Comparison of ENCODE assay signal across 8 mouse cellular contexts in genomic region chr12:40037226-40037813, GRCm38 (mm10). TPM values are rescaled to one million over a fixed set of nuclear protein-coding genes. Genes with fewer than 3 reads are reported as not detected.
DNase-seq lines count a peak whose midpoint lies in the region; ATAC-seq lines count a peak whose summit lies in the region.

No protein-coding gene starts in this region.

- H3K9ac ChIP-seq in hindbrain, embryonic 11.5 days (ENCODE audit: low read depth, low read length): peak overlapping the region; percentile 74

- H3K36me3 ChIP-seq in hindbrain, embryonic 11.5 days (ENCODE audit: control insufficient read depth, insufficient read depth, low read length): no peaks in the 10 kb centered on the region

- peak overlapping the region; percentile 60 for H3K4me2 ChIP-seq in hindbrain, embryonic 11.5 days (replicated peaks; ENCODE audit: low read depth, low read length)

- peak; percentile 67 for DNase-seq in MEL-GATA-1-ER (ENCODE audit: extremely low read depth, low read depth)
- DNase-seq in cerebellum, adult 8-10 months: peak; percentile 96
- DNase-seq in hindbrain, embryonic 11.5 days (ENCODE audit: low spot score): peak; percentile 98
- peak; percentile 98 to 99 for DNase-seq in layer of hippocampus, postnatal 10 days (ENCODE audit: low spot score in 2 of 2)
- peak; percentile 99 for DNase-seq in lung, postnatal 10 days
- peak; percentile 100 for DNase-seq in ovary, postnatal 36 days (ENCODE audit: low spot score)
- DNase-seq in thymus, postnatal 25 days: peak; percentile 100

- H3K4me1 ChIP-seq in hindbrain, embryonic 11.5 days (replicated peaks; ENCODE audit: control insufficient read depth, insufficient read depth, low read length): no peaks in the 10 kb centered on the region

- WGBS in hindbrain, embryonic 11.5 days: under 1% methylated on average over 36 of the region's 60 CpGs

- peak; percentile 92 for ATAC-seq in frontal cortex, adult (ENCODE audit: low TSS enrichment)
- ATAC-seq in hindbrain, embryonic 11.5 days (ENCODE audit: low FRiP score): peak; percentile 99

- H3K27ac ChIP-seq in hindbrain, embryonic 11.5 days (ENCODE audit: low read depth, low read length): peak overlapping the region; percentile 77

- peak overlapping the region; percentile 66 for H3K4me3 ChIP-seq in hindbrain, embryonic 11.5 days (ENCODE audit: low read depth, low read length)

- no peaks in the 10 kb centered on the region for H3K27me3 ChIP-seq in hindbrain, embryonic 11.5 days (ENCODE audit: control insufficient read depth, insufficient read depth, low read length)

- H3K9me3 ChIP-seq in hindbrain, embryonic 11.5 days (ENCODE audit: control insufficient read depth, low read length): no peaks in the 10 kb centered on the region

RNA-seq across cellular contexts. Expression of gene Arl4a, which starts 0.5 kb away (rescaled TPM):
- 80.7 and 88.1 TPM in 2 replicates for polyA plus RNA-seq in hindbrain, embryonic 11.5 days (2014; fragmentation: Nextera tagmentation; extraction: Ambion mirVana)
- 10 to 100 TPM; 50.1 to 50.2 TPM for total RNA-seq in layer of hippocampus, postnatal 10 days (2021)

Comparison
In these comparisons a context has a peak if more than half of its experiments do, and no peak if none do; other contexts are left out.
1. Peak in every context shown above with its lines: DNase-seq, ATAC-seq, H3K4me3 ChIP-seq and H3K27ac ChIP-seq.